Mouse (Mus musculus): ENCODE measurements around the gene Pnmal1. TPM values are rescaled to one million over a fixed set of nuclear protein-coding genes. Genes with fewer than 3 reads are reported as not detected.

Gene Pnmal1
- polyA plus RNA-seq, 1 experiment = not detected

GRCm38 (mm10) chr7:16940292-16940691 is 19.2 kb upstream of the Pnmal1 start:
- Histone ChIP-seq H3K4me3 (ENCODE audit: insufficient read depth, low read length) (no peak overlapping the region), H3K27ac (ENCODE audit: insufficient read depth, low read length) (peak overlapping the region; percentile 42), H3K4me1 (ENCODE audit: control insufficient read depth, insufficient read depth, low read length) (peaks cover 12% of the 10 kb centered on the region)
- TF ChIP-seq POLR2A (IDR thresholded peaks at IDR 0.05; ENCODE audit: low read depth, low read length) = no peak
- no peak for TF ChIP-seq CTCF (IDR thresholded peaks at IDR 0.05; ENCODE audit: borderline replicate concordance, insufficient read depth, low read length)

- no peak overlapping the region for H3K27ac ChIP-seq (ENCODE audit: insufficient read depth, low read length)
- TF ChIP-seq CTCF (IDR thresholded peaks at IDR 0.05; ENCODE audit: borderline replicate concordance, insufficient read depth, low read length) = no peak
- no peak for TF ChIP-seq POLR2A (IDR thresholded peaks at IDR 0.05; ENCODE audit: low read depth, low read length)
- peaks cover 12% of the 10 kb centered on the region for H3K4me1 ChIP-seq (ENCODE audit: control insufficient read depth, insufficient read depth, low read length)
- H3K4me3 ChIP-seq (ENCODE audit: insufficient read depth, low read length) = no peak overlapping the region
Measured at GRCm38 (mm10) chr7:16942861-16943260, 16.6 kb upstream of the Pnmal1 start.

- Histone ChIP-seq H3K4me3 (ENCODE audit: insufficient read depth, low read length) (peak within 1 kb of the TSS; percentile 36), H3K27ac (ENCODE audit: insufficient read depth, low read length) (no peak within 1 kb of the TSS), H3K4me1 (ENCODE audit: control insufficient read depth, insufficient read depth, low read length) (peaks cover 12% of the 10 kb centered on the region)
- TF ChIP-seq CTCF (IDR thresholded peaks at IDR 0.05; ENCODE audit: borderline replicate concordance, insufficient read depth, low read length) = no peak
- TF ChIP-seq POLR2A (IDR thresholded peaks at IDR 0.05; ENCODE audit: low read depth, low read length) = peak; percentile 58; the same call in 1 of the 2 replicates
Measured at GRCm38 (mm10) chr7:16944061-16944807, 15.2 kb upstream of the Pnmal1 start, which contains the start of gene Pnmal2. TSS of gene Pnmal2 (plus strand) at chr7:16944682.

GRCm38 (mm10) chr7:16944808-16945315 is 14.6 kb upstream of the Pnmal1 start:
- H3K4me3 ChIP-seq (ENCODE audit: insufficient read depth, low read length) = peak overlapping the region; percentile 36
- no peak for TF ChIP-seq CTCF (IDR thresholded peaks at IDR 0.05; ENCODE audit: borderline replicate concordance, insufficient read depth, low read length)
- no peak for TF ChIP-seq POLR2A (IDR thresholded peaks at IDR 0.05; ENCODE audit: low read depth, low read length)
- H3K4me1 ChIP-seq (ENCODE audit: control insufficient read depth, insufficient read depth, low read length) = peaks cover 11% of the 10 kb centered on the region
- no peak overlapping the region for H3K27ac ChIP-seq (ENCODE audit: insufficient read depth, low read length)

DNA sequence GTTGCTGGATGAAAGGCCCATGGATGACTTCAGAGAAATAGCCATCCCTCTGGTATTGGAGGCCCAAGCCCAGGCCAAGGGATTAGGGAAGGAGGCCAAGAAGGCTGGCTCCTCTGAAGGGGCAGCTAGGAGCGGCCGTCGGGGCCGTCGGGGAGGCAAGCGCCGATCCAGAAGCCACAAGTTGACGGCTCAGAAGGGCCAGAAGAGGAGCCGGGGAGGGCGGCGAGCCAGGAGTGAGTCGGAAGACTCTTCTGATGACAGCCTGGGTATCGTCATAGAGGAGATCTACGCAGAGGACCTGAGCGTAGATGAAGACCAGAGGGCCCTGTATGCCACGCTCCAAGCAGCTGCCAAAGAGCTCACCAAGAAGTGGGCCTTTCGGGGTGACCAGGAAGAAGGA is 14.1 kb upstream of the Pnmal1 start:
- Histone ChIP-seq H3K4me3 (ENCODE audit: insufficient read depth, low read length) (no peak overlapping the region), H3K4me1 (ENCODE audit: control insufficient read depth, insufficient read depth, low read length) (peaks cover 6% of the 10 kb centered on the region), H3K27ac (ENCODE audit: insufficient read depth, low read length) (no peak overlapping the region)
- TF ChIP-seq POLR2A (IDR thresholded peaks at IDR 0.05; ENCODE audit: low read depth, low read length) (no peak), CTCF (IDR thresholded peaks at IDR 0.05; ENCODE audit: borderline replicate concordance, insufficient read depth, low read length) (no peak)

DNA sequence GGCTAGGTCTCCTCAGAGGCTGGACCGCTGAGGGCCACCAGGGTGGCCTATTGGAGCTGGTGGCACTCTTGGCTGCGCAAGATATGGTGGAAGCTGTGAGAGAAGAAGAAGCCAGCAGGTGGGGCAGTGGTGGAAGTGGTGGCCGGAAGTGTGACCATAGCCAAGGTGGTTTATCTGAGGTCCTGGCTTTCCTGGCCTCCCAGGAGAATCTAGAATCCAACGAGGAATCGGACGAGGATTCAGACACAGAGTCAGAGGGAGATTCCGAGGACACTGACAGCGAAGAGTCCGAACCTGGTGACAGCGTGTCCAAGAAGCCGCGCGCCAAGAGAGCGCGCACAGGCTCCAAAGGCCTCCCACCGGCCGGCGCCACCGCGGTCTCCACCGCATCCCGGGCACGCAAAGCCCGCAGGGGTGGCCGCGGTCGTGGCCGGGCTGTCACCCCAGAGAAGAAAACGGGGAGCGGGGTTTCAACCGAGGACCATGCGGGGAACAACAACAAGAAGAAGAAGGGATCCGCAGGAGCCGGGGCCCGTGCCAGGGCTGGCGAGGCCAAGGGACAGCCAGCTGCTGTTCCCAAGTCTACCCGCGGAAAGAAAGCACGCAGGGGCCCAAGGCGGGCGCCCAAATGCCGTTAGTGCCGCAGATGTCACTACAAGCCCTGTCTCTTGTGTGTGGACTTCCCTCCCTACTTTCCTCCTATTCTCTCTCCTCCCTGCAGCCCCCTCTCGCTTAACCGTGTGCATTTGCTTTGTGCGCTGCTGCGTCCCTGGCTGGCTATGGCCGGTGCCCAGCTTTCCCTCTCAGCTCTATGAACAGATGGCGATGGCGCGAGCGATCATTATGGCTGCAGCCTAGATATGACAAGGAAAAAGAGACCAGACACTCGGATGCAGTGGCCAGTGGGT is 12.8 kb upstream of the Pnmal1 start:
- TF ChIP-seq CTCF (IDR thresholded peaks at IDR 0.05; ENCODE audit: borderline replicate concordance, insufficient read depth, low read length) = no peak
- no peak for TF ChIP-seq POLR2A (IDR thresholded peaks at IDR 0.05; ENCODE audit: low read depth, low read length)
- Histone ChIP-seq H3K4me1 (ENCODE audit: control insufficient read depth, insufficient read depth, low read length) (no peaks in the 10 kb centered on the region; the same call in 1 of the 2 replicates), H3K4me3 (ENCODE audit: insufficient read depth, low read length) (no peak overlapping the region), H3K27ac (ENCODE audit: insufficient read depth, low read length) (no peak overlapping the region)

GRCm38 (mm10) chr7:16947349-16947895 is 12.1 kb upstream of the Pnmal1 start:
- H3K27ac ChIP-seq (ENCODE audit: insufficient read depth, low read length) = no peak overlapping the region
- H3K4me1 ChIP-seq (ENCODE audit: control insufficient read depth, insufficient read depth, low read length) = no peaks in the 10 kb centered on the region; the same call in 1 of the 2 replicates
- H3K4me3 ChIP-seq (ENCODE audit: insufficient read depth, low read length) = no peak overlapping the region
- TF ChIP-seq CTCF (IDR thresholded peaks at IDR 0.05; ENCODE audit: borderline replicate concordance, insufficient read depth, low read length) = no peak
- no peak for TF ChIP-seq POLR2A (IDR thresholded peaks at IDR 0.05; ENCODE audit: low read depth, low read length)

DNA sequence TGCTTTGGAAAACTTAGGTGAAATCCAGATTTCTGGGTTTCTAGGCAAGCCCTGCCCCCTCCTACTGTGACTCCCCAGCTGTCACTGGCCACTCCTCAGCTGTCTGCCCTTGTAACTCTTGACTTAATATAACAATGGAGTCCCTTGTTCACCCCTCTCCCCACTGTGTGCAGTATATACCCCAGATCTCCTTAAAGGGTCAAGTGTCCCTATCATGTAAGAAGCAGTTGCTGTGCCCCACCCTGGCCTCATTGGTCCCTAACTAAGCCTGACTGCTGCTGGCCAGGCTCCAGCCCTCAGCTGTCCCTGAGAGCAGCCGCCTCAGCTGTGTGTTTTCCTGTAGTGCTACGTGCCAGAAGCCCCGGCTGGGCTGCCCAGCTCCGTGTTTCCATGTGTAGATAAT is 11.5 kb upstream of the Pnmal1 start:
- H3K27ac ChIP-seq (ENCODE audit: insufficient read depth, low read length) = no peak overlapping the region
- TF ChIP-seq CTCF (IDR thresholded peaks at IDR 0.05; ENCODE audit: borderline replicate concordance, insufficient read depth, low read length) = no peak
- no peak for TF ChIP-seq POLR2A (IDR thresholded peaks at IDR 0.05; ENCODE audit: low read depth, low read length)
- H3K4me1 ChIP-seq (ENCODE audit: control insufficient read depth, insufficient read depth, low read length) = no peaks in the 10 kb centered on the region; the same call in 1 of the 2 replicates
- H3K4me3 ChIP-seq (ENCODE audit: insufficient read depth, low read length) = no peak overlapping the region

DNA sequence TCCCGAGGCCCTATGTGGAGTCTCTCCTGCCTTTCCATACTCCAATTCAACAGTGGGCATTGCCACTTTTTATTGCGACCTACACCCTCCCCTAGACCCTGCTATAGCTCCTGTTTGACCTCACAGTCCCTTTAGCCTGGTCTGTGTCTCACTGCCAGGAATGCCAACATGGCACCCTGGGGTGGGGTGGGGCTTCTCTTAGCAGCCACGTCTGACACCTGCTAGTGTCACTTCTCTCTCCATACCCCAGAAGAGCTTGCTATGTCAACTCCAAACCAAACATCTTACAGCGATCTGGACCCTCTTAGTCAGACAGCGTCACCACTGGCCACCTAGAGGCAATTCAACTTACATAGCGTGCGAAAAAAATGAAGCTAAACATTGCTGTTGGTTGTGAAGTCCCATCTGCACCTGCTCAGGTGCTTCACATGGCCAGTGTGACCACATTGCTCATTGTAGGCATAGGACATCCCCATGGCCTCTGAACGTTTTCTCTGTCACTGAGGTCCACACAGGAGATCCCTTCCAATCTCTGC is 10.5 kb upstream of the Pnmal1 start:
- H3K4me1 ChIP-seq (ENCODE audit: control insufficient read depth, insufficient read depth, low read length) = no peaks in the 10 kb centered on the region; the same call in 1 of the 2 replicates

More for the DNA sequence above, 10.5 kb upstream of the Pnmal1 start:
- Histone ChIP-seq H3K27ac (ENCODE audit: insufficient read depth, low read length) (no peak overlapping the region), H3K4me3 (ENCODE audit: insufficient read depth, low read length) (no peak overlapping the region)
- TF ChIP-seq POLR2A (IDR thresholded peaks at IDR 0.05; ENCODE audit: low read depth, low read length) (no peak), CTCF (IDR thresholded peaks at IDR 0.05; ENCODE audit: borderline replicate concordance, insufficient read depth, low read length) (no peak)

Measured in embryonic fibroblast, embryonic 13.5 days (primary cell).